Mouse (Mus musculus) B cell, adult (primary cell): ENCODE measurements around the gene Med9. TPM values are rescaled to one million over a fixed set of nuclear protein-coding genes. Genes with fewer than 3 reads are reported as not detected.

Experiments used
- total RNA-seq: library from RNA; stranded (reverse); gene quantifications from 4 replicates; pipeline ENCODE4 v1.2.4, GENCODE M21; 2023; ENCODE audit not compliant: inconsistent age

Med9 gene
- 8.8 to 10.5 TPM (median 9.3 TPM) in 4 replicates for total RNA-seq

GRCm38 (mm10) chr11:59947752-59948400 lies at the start of gene Med9:
Gene Med9 (plus strand): TSS chr11:59948206.

GRCm38 (mm10) chr11:59964818-59965217 lies 16.8 kb downstream of the Med9 start, which contains the start of gene Rasd1:
Gene Rasd1 (minus strand): TSS chr11:59964944.

Other genes starting within 250 kb of the Med9 start
- gene Pld6, start 160.6 kb upstream of the Med9 start, total RNA-seq: 0.30 to 0.70 TPM (median 0.48 TPM) in 4 replicates
- 112 to 130 TPM (median 124 TPM) in 4 replicates for gene Flcn, start 138.2 kb upstream of the Med9 start, total RNA-seq
- 10.5 to 12.7 TPM (median 12.0 TPM) in 4 replicates for gene Nt5m, start 108.8 kb upstream of the Med9 start, total RNA-seq
- 87.8 to 99.2 TPM (median 91.3 TPM) in 4 replicates for gene Cops3, start 108.4 kb upstream of the Med9 start, total RNA-seq
- 9.6 to 12.4 TPM (median 11.2 TPM) in 4 replicates for gene Rasd1, start 16.7 kb downstream of the Med9 start, total RNA-seq
- 0.74 to 3.9 TPM in 2 of 4 replicates, not detected in the others for gene Pemt, start 98.3 kb downstream of the Med9 start, total RNA-seq
- gene Rai1, start 156.8 kb downstream of the Med9 start, total RNA-seq: 44.7 to 54.6 TPM (median 48.8 TPM) in 4 replicates